Mouse (Mus musculus) MEL (cell line): ENCODE measurements around the gene Prokr2.

ENCODE experiments used
- CTCF ChIP-seq, 3 experiments: IDR thresholded peaks in 2 of 3; conservative IDR thresholded peaks in 1 of 3; 2 replicates each; pipeline ENCODE4 v1.5.1; 2011 to 2012; ENCODE audit warnings: low read length in 3 of 3, low read depth in 2 of 3, mild to moderate bottlenecking in 2 of 3, improper control_type of control experiment in 1 of 3, inconsistent platforms in 1 of 3, mixed read lengths in 1 of 3, moderate library complexity in 1 of 3; ENCODE audit not compliant: control insufficient read depth in 1 of 3, insufficient read depth in 1 of 3, poor library complexity in 1 of 3, severe bottlenecking in 1 of 3
- E2F4 ChIP-seq: IDR thresholded peaks from 2 replicates; pipeline ENCODE4 v1.6.1; 2011; ENCODE audit warnings: low read depth, low read length, improper control_type of control experiment, borderline replicate concordance
- EP300 ChIP-seq, 2 experiments: IDR thresholded peaks; 2 replicates each; pipeline ENCODE4 v1.6.1; 2011; ENCODE audit warnings: improper control_type of control experiment in 2 of 2, low read length in 2 of 2, low read depth in 1 of 2, mild to moderate bottlenecking in 1 of 2
- ETS1 ChIP-seq: IDR thresholded peaks from 2 replicates; pipeline ENCODE4 v1.6.1; 2012; ENCODE audit warnings: low read depth, mild to moderate bottlenecking, inconsistent platforms, low read length, improper control_type of control experiment, moderate library complexity
- GATA1 ChIP-seq: IDR thresholded peaks from 2 replicates; pipeline ENCODE4 v1.6.1; 2011; ENCODE audit warnings: low read depth, low read length, improper control_type of control experiment
- MAFK ChIP-seq: IDR thresholded peaks from 2 replicates; pipeline ENCODE4 v1.6.1; 2011; ENCODE audit warnings: low read depth, mild to moderate bottlenecking, low read length, improper control_type of control experiment, borderline replicate concordance
- MAZ ChIP-seq: IDR thresholded peaks from 2 replicates; pipeline ENCODE4 v1.6.1; 2012; ENCODE audit warnings: low read depth, mild to moderate bottlenecking, inconsistent platforms, low read length, improper control_type of control experiment
- POLR2A ChIP-seq, 2 experiments: IDR thresholded peaks; 2 replicates each; pipeline ENCODE4 v1.6.1; 2011 to 2012; ENCODE audit warnings: low read length in 2 of 2, mild to moderate bottlenecking in 2 of 2, control low read depth in 1 of 2, improper control_type of control experiment in 1 of 2, low read depth in 1 of 2, moderate library complexity in 1 of 2; ENCODE audit not compliant: control insufficient read depth in 1 of 2, insufficient read depth in 1 of 2, poor library complexity in 1 of 2
- RAD21 ChIP-seq: IDR thresholded peaks from 2 replicates; pipeline ENCODE4 v1.6.1; 2011; ENCODE audit warnings: mild to moderate bottlenecking, low read depth, low read length, improper control_type of control experiment
- SIN3A ChIP-seq: IDR thresholded peaks from 2 replicates; pipeline ENCODE4 v1.6.1; 2012; ENCODE audit warnings: low read length, improper control_type of control experiment, inconsistent platforms
- TAL1 ChIP-seq: IDR thresholded peaks from 2 replicates; pipeline ENCODE4 v1.6.1; 2012; ENCODE audit warnings: mild to moderate bottlenecking, inconsistent platforms, low read length, moderate library complexity, mixed read lengths

- no peak for TF ChIP-seq SIN3A
- TF ChIP-seq POLR2A (IDR thresholded peaks at IDR 0.05; ENCODE audit: control insufficient read depth in 1 of 2, insufficient read depth in 1 of 2, low read depth in 1 of 2, low read length in 2 of 2, poor library complexity in 1 of 2): no peak
- no peak for TF ChIP-seq ETS1
- no peak for TF ChIP-seq RAD21
- TF ChIP-seq E2F4: no peak
- TF ChIP-seq CTCF (IDR thresholded peaks at IDR 0.05 in 2 of 3, conservative IDR thresholded peaks at IDR 0.05 in 1 of 3; ENCODE audit: control insufficient read depth in 1 of 3, insufficient read depth in 1 of 3, low read depth in 2 of 3, low read length in 3 of 3, poor library complexity in 1 of 3, severe bottlenecking in 1 of 3): no peak
- no peak for TF ChIP-seq MAZ
- TF ChIP-seq MAFK: no peak
- TF ChIP-seq GATA1: no peak
- no peak for TF ChIP-seq TAL1
- no peak for TF ChIP-seq EP300 (IDR thresholded peaks at IDR 0.05; ENCODE audit: low read depth in 1 of 2, low read length in 2 of 2)
Observed at GRCm38 (mm10) chr2:132377436-132377835, 7.8 kb downstream of the Prokr2 start.
